Mouse (Mus musculus): ENCODE measurements at regions not wholly inside any gene's neighbourhood (a gene's known extent, or its start where the extent isn't known, plus 50 kb on each side); places are given as distances from the start of the nearest gene placed in this dataset.

- 33% methylated on average over 1 of the region's 1 CpGs for WGBS
- Histone ChIP-seq H3K9ac (replicated peaks; ENCODE audit: low read depth) (no peak overlapping the region), H3K36me3 (ENCODE audit: insufficient read depth, low read length) (no peaks in the 10 kb centered on the region)
These were observed 111.8 kb upstream of the Mon1b start for GRCm38 (mm10) chr8:113523561-113523960.

GRCm38 (mm10) chr8:113531116-113531665, 104.2 kb upstream of the Mon1b start:
- Histone ChIP-seq H3K27me3 (replicated peaks; ENCODE audit: insufficient read depth, low read length) (no peaks in the 10 kb centered on the region), H3K4me2 (replicated peaks; ENCODE audit: low read depth, low read length) (peak overlapping the region; percentile 29; the same call in 1 of the 2 replicates), H3K9ac (replicated peaks; ENCODE audit: low read depth) (no peak overlapping the region), H3K4me3 (ENCODE audit: low read depth, low read length) (no peak overlapping the region), H3K9me3 (ENCODE audit: low read length) (no peaks in the 10 kb centered on the region), H3K36me3 (ENCODE audit: insufficient read depth, low read length) (no peaks in the 10 kb centered on the region), H3K27ac (ENCODE audit: low read length) (no peak overlapping the region), H3K4me1 (ENCODE audit: insufficient read depth, low read depth, low read length) (peaks cover 4% of the 10 kb centered on the region; the same call in 1 of the 2 replicates)
- peak; percentile 58; the same call in 1 of the 2 replicates for ATAC-seq
- no peak for TF ChIP-seq EP300 (IDR thresholded peaks at IDR 0.05)
- TF ChIP-seq CTCF (IDR thresholded peaks at IDR 0.05), result no peak
- WGBS, result 38% methylated on average over 10 of the region's 10 CpGs
- peak; percentile 52 for DNase-seq (ENCODE audit: low spot score)

More at GRCm38 (mm10) chr8:113523561-113523960, 111.8 kb upstream of the Mon1b start:
- H3K27ac ChIP-seq (ENCODE audit: low read length), result no peak overlapping the region
- H3K4me2 ChIP-seq (replicated peaks; ENCODE audit: low read depth, low read length), result no peak overlapping the region
- H3K9me3 ChIP-seq (ENCODE audit: low read length), result no peaks in the 10 kb centered on the region
- DNase-seq (ENCODE audit: low spot score) (no peak), ATAC-seq (no peak; the same call in 1 of the 2 replicates)
- no peaks in the 10 kb centered on the region for H3K27me3 ChIP-seq (replicated peaks; ENCODE audit: insufficient read depth, low read length)
- H3K4me3 ChIP-seq (ENCODE audit: low read depth, low read length), result no peak overlapping the region
- no peaks in the 10 kb centered on the region for H3K4me1 ChIP-seq (ENCODE audit: insufficient read depth, low read depth, low read length)
- no peak for TF ChIP-seq CTCF (IDR thresholded peaks at IDR 0.05)

- Histone ChIP-seq H3K4me1 (ENCODE audit: insufficient read depth, low read depth, low read length) (peaks cover 4% of the 10 kb centered on the region; the same call in 1 of the 2 replicates), H3K4me3 (ENCODE audit: low read depth, low read length) (no peak overlapping the region), H3K27me3 (replicated peaks; ENCODE audit: insufficient read depth, low read length) (no peaks in the 10 kb centered on the region), H3K27ac (ENCODE audit: low read length) (no peak overlapping the region), H3K9me3 (ENCODE audit: low read length) (no peaks in the 10 kb centered on the region), H3K9ac (replicated peaks; ENCODE audit: low read depth) (no peak overlapping the region), H3K4me2 (replicated peaks; ENCODE audit: low read depth, low read length) (no peak overlapping the region), H3K36me3 (ENCODE audit: insufficient read depth, low read length) (no peaks in the 10 kb centered on the region)
- WGBS, result 55% methylated on average over 4 of the region's 4 CpGs
- peak; percentile 56 for ATAC-seq
- DNase-seq (ENCODE audit: low spot score), result no peak
- no peak for TF ChIP-seq EP300 (IDR thresholded peaks at IDR 0.05)
- no peak for TF ChIP-seq CTCF (IDR thresholded peaks at IDR 0.05)
These were observed 102.5 kb upstream of the Mon1b start for GRCm38 (mm10) chr8:113532881-113533280.

- DNase-seq (ENCODE audit: low spot score), result no peak
- no peaks in the 10 kb centered on the region for H3K36me3 ChIP-seq (ENCODE audit: insufficient read depth, low read length)
- no peak for TF ChIP-seq EP300 (IDR thresholded peaks at IDR 0.05)
- peak; percentile 26 for TF ChIP-seq CTCF (IDR thresholded peaks at IDR 0.05)
- H3K4me1 ChIP-seq (ENCODE audit: insufficient read depth, low read depth, low read length), result no peaks in the 10 kb centered on the region
- no peak overlapping the region for H3K4me2 ChIP-seq (replicated peaks; ENCODE audit: low read depth, low read length)
- no peak for ATAC-seq
- no peak overlapping the region for H3K27ac ChIP-seq (ENCODE audit: low read length)
- H3K9ac ChIP-seq (replicated peaks; ENCODE audit: low read depth), result no peak overlapping the region
- no peaks in the 10 kb centered on the region for H3K9me3 ChIP-seq (ENCODE audit: low read length)
- 59% methylated on average over 6 of the region's 6 CpGs for WGBS
- no peaks in the 10 kb centered on the region for H3K27me3 ChIP-seq (replicated peaks; ENCODE audit: insufficient read depth, low read length)
- H3K4me3 ChIP-seq (ENCODE audit: low read depth, low read length), result no peak overlapping the region
These were observed 94.0 kb upstream of the Mon1b start for GRCm38 (mm10) chr8:113541437-113541836.

- no peak overlapping the region for H3K4me2 ChIP-seq (replicated peaks; ENCODE audit: low read depth, low read length)
- H3K27ac ChIP-seq (ENCODE audit: low read length), result no peak overlapping the region
- no peak overlapping the region for H3K9ac ChIP-seq (replicated peaks; ENCODE audit: low read depth)
- TF ChIP-seq CTCF (IDR thresholded peaks at IDR 0.05) (no peak), EP300 (IDR thresholded peaks at IDR 0.05) (no peak)
- H3K4me1 ChIP-seq (ENCODE audit: insufficient read depth, low read depth, low read length), result no peaks in the 10 kb centered on the region
- 34% methylated on average over 3 of the region's 3 CpGs for WGBS
- DNase-seq (ENCODE audit: low spot score), result no peak
- no peak overlapping the region for H3K4me3 ChIP-seq (ENCODE audit: low read depth, low read length)
- no peaks in the 10 kb centered on the region for H3K27me3 ChIP-seq (replicated peaks; ENCODE audit: insufficient read depth, low read length)
- no peaks in the 10 kb centered on the region for H3K36me3 ChIP-seq (ENCODE audit: insufficient read depth, low read length)
- no peak for ATAC-seq
- no peaks in the 10 kb centered on the region for H3K9me3 ChIP-seq (ENCODE audit: low read length)
These were observed 93.3 kb upstream of the Mon1b start for GRCm38 (mm10) chr8:113542082-113542481.

GRCm38 (mm10) chr8:113542713-113543112, 92.7 kb upstream of the Mon1b start:
- H3K27ac ChIP-seq (ENCODE audit: low read length), result no peak overlapping the region
- no peaks in the 10 kb centered on the region for H3K4me1 ChIP-seq (ENCODE audit: insufficient read depth, low read depth, low read length)
- DNase-seq (ENCODE audit: low spot score), result no peak
- H3K4me3 ChIP-seq (ENCODE audit: low read depth, low read length), result no peak overlapping the region
- no peaks in the 10 kb centered on the region for H3K36me3 ChIP-seq (ENCODE audit: insufficient read depth, low read length)
- no peaks in the 10 kb centered on the region for H3K27me3 ChIP-seq (replicated peaks; ENCODE audit: insufficient read depth, low read length)
- 53% methylated on average over 2 of the region's 2 CpGs for WGBS
- no peak overlapping the region for H3K4me2 ChIP-seq (replicated peaks; ENCODE audit: low read depth, low read length)
- no peak overlapping the region for H3K9ac ChIP-seq (replicated peaks; ENCODE audit: low read depth)
- TF ChIP-seq CTCF (IDR thresholded peaks at IDR 0.05) (no peak), EP300 (IDR thresholded peaks at IDR 0.05) (no peak)
- ATAC-seq, result no peak
- H3K9me3 ChIP-seq (ENCODE audit: low read length), result no peaks in the 10 kb centered on the region

- Histone ChIP-seq H3K4me1 (ENCODE audit: insufficient read depth, low read depth, low read length) (no peaks in the 10 kb centered on the region), H3K27me3 (replicated peaks; ENCODE audit: insufficient read depth, low read length) (no peaks in the 10 kb centered on the region), H3K4me2 (replicated peaks; ENCODE audit: low read depth, low read length) (no peak overlapping the region), H3K4me3 (ENCODE audit: low read depth, low read length) (no peak overlapping the region), H3K27ac (ENCODE audit: low read length) (no peak overlapping the region), H3K9ac (replicated peaks; ENCODE audit: low read depth) (no peak overlapping the region), H3K36me3 (ENCODE audit: insufficient read depth, low read length) (no peaks in the 10 kb centered on the region), H3K9me3 (ENCODE audit: low read length) (no peaks in the 10 kb centered on the region)
- WGBS, result 74% methylated on average over 7 of the region's 7 CpGs
- ATAC-seq (no peak), DNase-seq (ENCODE audit: low spot score) (no peak)
- TF ChIP-seq CTCF (IDR thresholded peaks at IDR 0.05) (no peak), EP300 (IDR thresholded peaks at IDR 0.05) (no peak)
These were observed 86.2 kb upstream of the Mon1b start for GRCm38 (mm10) chr8:113549200-113549599.

Measured in lung, postnatal 0 days (tissue).